Mouse (Mus musculus) forebrain, embryonic 10.5 days (tissue): ENCODE data around the gene Spata16. TPM values are rescaled to one million over a fixed set of nuclear protein-coding genes. Genes with fewer than 3 reads are reported as not detected.

Experiments used
- DNase-seq: peaks from one replicate; pipeline ENCODE4 v3.0.0-alpha.2; 2017; ENCODE audit warnings: low spot score; ENCODE audit errors: extremely low spot score
- H3K27ac ChIP-seq: fragments of 300-500 bp; sonication (generic); 2 replicates; pipeline ENCODE4 v1.5.1; 2016; ENCODE audit warnings: mild to moderate bottlenecking
- H3K27me3 ChIP-seq: fragments of 300-500 bp; sonication (generic); 2 replicates; pipeline ENCODE4 v1.6.1; 2016; ENCODE audit warnings: mild to moderate bottlenecking; ENCODE audit not compliant: poor library complexity, severe bottlenecking
- H3K36me3 ChIP-seq: fragments of 300-500 bp; sonication (generic); replicated peaks from 2 replicates; pipeline ENCODE4 v1.6.1; 2016; ENCODE audit warnings: mild to moderate bottlenecking, moderate library complexity
- H3K4me1 ChIP-seq: fragments of 300-500 bp; sonication (generic); 2 replicates; pipeline ENCODE4 v1.6.1; 2016
- H3K4me3 ChIP-seq: fragments of 300-500 bp; sonication (generic); 2 replicates; pipeline ENCODE4 v1.5.1; 2016; ENCODE audit warnings: mild to moderate bottlenecking, moderate library complexity
- H3K9me3 ChIP-seq: fragments of 300-500 bp; sonication (generic); 2 replicates; pipeline ENCODE4 v1.6.1; 2016; ENCODE audit warnings: mild to moderate bottlenecking, moderate library complexity
- WGBS: fragments of 180-500 bp; shearing (Covaris S2); methylation state at CpG from one replicate; pipeline ENCODE4 v1.1.7; 2016; 5-methylcytosine and 5-hydroxymethylcytosine counted together
- polyA plus RNA-seq: library from polyadenylated mRNA; unstranded; fragments of >200 nt; fragmentation: Nextera tagmentation; extraction: Ambion mirVana; gene quantifications from 2 replicates; pipeline ENCODE4 v1.2.1, GENCODE M21; 2016

The Spata16 gene
- polyA plus RNA-seq, 1 experiment from 2014 or later = not detected

DNA sequence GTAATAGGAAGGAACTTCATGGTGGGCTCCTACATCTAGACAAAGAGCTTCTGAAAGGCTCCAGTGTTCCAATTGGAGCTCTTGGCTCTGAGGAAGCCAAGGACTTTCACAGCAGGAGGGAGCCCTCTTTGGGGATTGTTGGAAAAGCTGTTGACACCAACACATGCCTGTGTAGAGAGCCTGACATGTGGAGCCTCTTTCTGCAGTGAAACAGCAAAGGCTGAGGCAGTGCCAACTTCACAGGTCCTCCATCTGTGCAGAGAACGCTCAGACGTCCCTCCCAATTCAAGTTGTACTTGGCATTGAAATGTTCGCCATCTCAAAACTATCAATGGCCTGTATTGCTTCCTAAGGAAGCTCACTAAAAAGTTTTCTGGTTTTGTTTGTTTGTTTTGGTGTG, 207.6 kb downstream of the Spata16 start:
- H3K27ac ChIP-seq = no peak overlapping the region
- H3K9me3 ChIP-seq = no peaks in the 10 kb centered on the region
- H3K36me3 ChIP-seq = no peaks in the 10 kb centered on the region
- no peak overlapping the region for H3K4me3 ChIP-seq
- no peak for DNase-seq
- WGBS = 84% methylated on average over 3 of the region's 3 CpGs
- no peaks in the 10 kb centered on the region for H3K27me3 ChIP-seq
- no peaks in the 10 kb centered on the region for H3K4me1 ChIP-seq

DNA sequence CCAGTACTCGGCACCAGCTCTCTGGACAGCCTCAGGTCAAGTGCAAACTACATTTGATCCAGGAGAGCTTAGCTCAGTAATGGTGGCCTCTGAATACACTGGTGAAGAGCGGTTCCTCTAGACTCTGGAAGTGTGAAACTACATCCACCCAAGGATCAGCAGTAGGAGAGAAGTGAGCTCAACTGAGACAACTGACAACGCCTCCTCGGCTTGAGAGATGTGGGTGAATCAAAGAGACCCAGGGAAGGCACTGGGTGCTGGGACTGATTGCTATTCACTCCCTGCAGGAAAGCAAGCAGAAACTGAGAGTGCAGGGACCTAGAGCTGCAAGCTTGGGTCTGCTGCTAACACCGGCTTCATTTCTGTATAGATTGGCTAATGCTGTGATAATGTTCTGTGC, 210.5 kb downstream of the Spata16 start:
- Histone ChIP-seq H3K27ac (no peak overlapping the region), H3K4me1 (peaks cover 10% of the 10 kb centered on the region), H3K36me3 (no peaks in the 10 kb centered on the region), H3K4me3 (no peak overlapping the region), H3K9me3 (no peaks in the 10 kb centered on the region), H3K27me3 (no peaks in the 10 kb centered on the region)
- DNase-seq = no peak
- 90% methylated on average over 5 of the region's 5 CpGs for WGBS

DNA sequence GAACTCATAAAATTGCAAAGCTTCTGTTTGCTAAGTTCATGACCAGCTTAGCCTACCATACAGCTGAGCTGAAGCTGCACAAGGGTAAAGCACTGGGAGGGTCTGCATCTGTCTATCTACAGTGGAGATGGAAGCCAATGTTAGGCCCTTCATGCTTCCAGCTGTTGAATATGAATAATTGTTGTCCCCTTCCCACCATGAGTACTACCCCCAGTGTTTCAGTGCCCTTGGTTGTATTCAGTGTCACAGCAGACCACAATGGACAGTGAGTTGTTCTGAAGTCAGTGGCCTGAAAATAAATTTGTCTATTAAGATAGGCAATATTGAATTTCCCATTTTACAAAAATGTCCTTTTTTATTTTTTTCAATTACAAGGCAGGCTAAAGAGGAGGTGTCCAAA, 212.8 kb downstream of the Spata16 start:
- no peaks in the 10 kb centered on the region for H3K27me3 ChIP-seq

DNA sequence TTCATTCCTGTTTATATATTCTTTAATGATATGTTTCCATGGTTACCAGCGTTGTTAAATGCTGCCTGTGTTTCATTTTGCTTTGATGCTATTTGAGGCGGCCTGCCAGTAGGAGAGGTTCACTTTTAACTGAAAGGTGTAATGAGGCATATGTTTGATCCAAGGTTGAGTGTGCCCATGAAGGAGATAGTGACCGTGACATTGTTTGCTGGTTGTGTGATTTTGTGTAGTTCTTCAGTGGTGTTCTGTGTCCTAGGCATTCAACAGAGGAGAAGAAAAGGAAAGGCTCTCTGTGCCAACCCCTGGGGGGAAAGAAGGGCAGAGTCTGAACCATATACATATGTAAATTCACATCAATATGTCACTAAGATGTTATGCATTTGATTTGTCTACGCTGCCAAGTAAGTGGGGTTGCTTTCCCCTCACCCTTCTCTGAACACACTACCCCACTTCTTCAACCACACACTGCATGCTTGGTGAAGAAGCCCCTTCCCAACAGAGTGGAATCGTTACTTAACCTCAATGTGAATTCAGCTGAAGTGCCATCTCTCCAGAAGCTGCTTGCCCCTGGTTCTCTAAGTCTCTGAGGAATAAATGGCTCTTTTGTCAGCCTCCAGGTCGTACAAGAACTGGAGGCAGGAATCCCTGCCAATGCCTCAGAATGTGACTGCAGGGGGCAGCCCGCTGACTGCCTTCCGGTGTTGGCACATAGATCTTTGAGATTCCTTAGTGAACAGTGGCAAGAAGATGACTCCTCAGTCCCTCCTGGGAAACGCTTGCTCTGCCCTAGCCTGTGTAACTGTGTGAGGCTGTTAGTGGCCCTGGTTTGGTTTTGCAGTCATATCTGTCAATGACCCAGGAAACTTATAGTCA, 213.5 kb downstream of the Spata16 start:
- no peak for DNase-seq
- Histone ChIP-seq H3K4me3 (no peak overlapping the region), H3K27me3 (no peaks in the 10 kb centered on the region), H3K27ac (no peak overlapping the region), H3K4me1 (peaks cover 10% of the 10 kb centered on the region), H3K36me3 (no peaks in the 10 kb centered on the region), H3K9me3 (no peaks in the 10 kb centered on the region)
- 57% methylated on average over 9 of the region's 9 CpGs for WGBS

More for the DNA sequence above, 212.8 kb downstream of the Spata16 start:
- DNase-seq = no peak
- Histone ChIP-seq H3K27ac (no peak overlapping the region), H3K4me1 (peaks cover 10% of the 10 kb centered on the region), H3K4me3 (no peak overlapping the region), H3K36me3 (no peaks in the 10 kb centered on the region), H3K9me3 (no peaks in the 10 kb centered on the region)

DNA sequence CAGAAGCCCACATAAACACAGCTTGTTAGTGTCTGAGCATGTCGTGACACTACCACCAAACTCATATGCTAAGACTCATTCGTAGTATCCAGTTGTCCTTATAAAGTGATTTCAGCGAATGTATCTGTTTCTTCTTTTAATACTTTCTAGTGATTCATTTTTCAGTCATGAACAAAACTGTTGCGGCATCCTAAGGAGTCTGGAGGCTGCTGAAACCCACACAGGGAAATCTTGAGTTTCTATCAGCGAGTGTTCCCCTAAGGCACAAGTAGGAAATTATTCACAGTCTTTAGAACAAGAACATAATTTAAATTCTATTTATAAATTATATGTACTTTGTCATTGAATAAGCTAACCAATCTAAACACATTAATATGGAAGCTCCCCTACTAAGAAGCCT, 216.1 kb downstream of the Spata16 start:
- Histone ChIP-seq H3K9me3 (no peaks in the 10 kb centered on the region), H3K36me3 (no peaks in the 10 kb centered on the region), H3K4me1 (peaks cover 10% of the 10 kb centered on the region), H3K4me3 (no peak overlapping the region), H3K27ac (no peak overlapping the region), H3K27me3 (no peaks in the 10 kb centered on the region)
- WGBS = 91% methylated on average over 5 of the region's 5 CpGs
- DNase-seq = no peak

DNA sequence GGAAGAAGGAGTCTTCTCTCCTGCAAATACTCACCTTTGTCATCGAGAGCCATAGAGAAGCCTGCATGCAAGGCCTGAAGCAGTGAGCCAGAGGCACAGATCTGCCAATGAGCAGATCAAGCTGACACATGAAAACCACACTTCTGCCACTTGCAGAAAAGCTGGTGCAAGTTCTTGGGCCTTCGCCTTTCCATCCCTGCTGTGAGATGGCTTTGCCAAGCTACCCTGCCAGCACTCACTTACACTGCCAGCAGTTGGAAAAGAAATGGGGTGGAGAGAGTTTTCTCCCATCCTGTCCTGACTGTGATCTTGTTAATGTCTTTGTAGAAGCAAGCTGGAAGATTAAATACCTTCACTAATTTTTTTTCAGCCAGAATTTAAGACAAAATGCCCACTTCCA, 237.3 kb downstream of the Spata16 start:
- H3K4me3 ChIP-seq = no peak overlapping the region
- H3K36me3 ChIP-seq = no peaks in the 10 kb centered on the region
- no peaks in the 10 kb centered on the region for H3K27me3 ChIP-seq
- H3K9me3 ChIP-seq = no peaks in the 10 kb centered on the region
- no peaks in the 10 kb centered on the region for H3K4me1 ChIP-seq
- no peak overlapping the region for H3K27ac ChIP-seq
- WGBS = 96% methylated on average over 2 of the region's 2 CpGs
- DNase-seq = no peak

DNA sequence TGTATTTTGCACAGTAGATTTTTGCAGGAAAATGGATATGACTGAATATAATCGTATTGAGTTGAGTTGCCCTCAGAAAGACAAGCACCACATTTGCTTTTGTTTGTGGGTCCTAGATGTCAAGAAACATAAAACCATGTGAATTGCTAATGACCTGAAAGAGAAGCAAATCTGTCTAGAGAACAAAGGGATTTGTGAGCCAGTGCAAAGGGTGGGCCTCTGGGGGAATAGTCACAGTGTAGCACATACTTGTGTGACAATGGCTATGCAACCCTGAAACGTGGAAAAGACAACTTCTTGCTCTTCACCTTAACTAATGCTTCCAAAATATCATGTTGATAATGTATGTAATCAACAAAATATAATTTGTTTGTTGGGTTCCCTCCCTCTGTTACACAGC, 239.9 kb downstream of the Spata16 start:
- WGBS = 64% methylated on average over 2 of the region's 2 CpGs

DNA sequence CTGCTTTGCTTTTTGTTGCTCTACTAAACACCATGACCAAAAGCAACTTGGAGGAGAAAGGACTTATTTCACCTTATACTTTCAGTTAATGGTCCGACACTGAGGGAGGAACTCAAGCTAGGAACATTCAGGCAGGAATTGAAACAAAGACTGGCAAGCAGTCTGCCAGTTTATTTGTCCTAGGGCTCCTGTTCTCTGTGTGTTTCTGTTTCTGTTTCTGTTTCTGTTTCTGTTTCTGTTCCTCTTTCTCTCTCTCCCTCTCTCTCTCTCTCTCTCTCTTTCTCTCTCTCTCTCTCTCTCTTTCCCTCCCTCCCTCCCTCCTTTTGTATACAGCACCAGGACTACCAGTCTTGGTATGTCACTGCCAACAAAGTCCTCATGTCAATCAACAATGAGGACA, 279.2 kb downstream of the Spata16 start:
- DNase-seq = no peak
- H3K9me3 ChIP-seq = no peaks in the 10 kb centered on the region
- 76% methylated on average over 1 of the region's 1 CpGs for WGBS
- no peaks in the 10 kb centered on the region for H3K27me3 ChIP-seq
- no peak overlapping the region for H3K27ac ChIP-seq
- no peak overlapping the region for H3K4me3 ChIP-seq
- no peaks in the 10 kb centered on the region for H3K36me3 ChIP-seq
- no peaks in the 10 kb centered on the region for H3K4me1 ChIP-seq

More for the DNA sequence above, 239.9 kb downstream of the Spata16 start:
- Histone ChIP-seq H3K4me3 (no peak overlapping the region), H3K9me3 (no peaks in the 10 kb centered on the region; the same call in 1 of the 2 replicates), H3K27me3 (no peaks in the 10 kb centered on the region), H3K4me1 (no peaks in the 10 kb centered on the region), H3K36me3 (no peaks in the 10 kb centered on the region), H3K27ac (no peak overlapping the region)
- no peak for DNase-seq

DNA sequence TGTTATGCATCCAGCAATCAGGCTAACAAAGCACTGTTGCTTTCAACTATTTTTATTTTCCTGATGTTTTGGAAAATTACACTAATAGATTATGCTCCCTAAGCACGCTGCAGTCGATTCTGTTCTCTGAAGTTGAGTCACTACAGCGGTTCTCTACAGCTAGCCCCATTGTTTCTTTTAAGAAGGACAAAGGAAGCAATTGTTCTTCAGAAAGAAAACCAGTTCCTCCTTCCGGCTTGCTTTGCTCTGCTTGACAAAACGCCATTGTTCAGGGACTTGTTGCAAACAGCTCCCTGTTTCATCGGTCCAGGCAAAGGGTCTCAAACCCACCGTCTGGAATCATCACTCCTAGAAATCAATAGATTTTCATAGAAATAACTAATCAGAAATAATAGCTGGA, 283.6 kb downstream of the Spata16 start:
- DNase-seq = no peak
- H3K9me3 ChIP-seq = peaks cover 7% of the 10 kb centered on the region; the same call in 1 of the 2 replicates
- no peaks in the 10 kb centered on the region for H3K27me3 ChIP-seq
- no peaks in the 10 kb centered on the region for H3K4me1 ChIP-seq
- 38% methylated on average over 7 of the region's 7 CpGs for WGBS
- no peak overlapping the region for H3K4me3 ChIP-seq
- no peak overlapping the region for H3K27ac ChIP-seq
- H3K36me3 ChIP-seq = no peaks in the 10 kb centered on the region

DNA sequence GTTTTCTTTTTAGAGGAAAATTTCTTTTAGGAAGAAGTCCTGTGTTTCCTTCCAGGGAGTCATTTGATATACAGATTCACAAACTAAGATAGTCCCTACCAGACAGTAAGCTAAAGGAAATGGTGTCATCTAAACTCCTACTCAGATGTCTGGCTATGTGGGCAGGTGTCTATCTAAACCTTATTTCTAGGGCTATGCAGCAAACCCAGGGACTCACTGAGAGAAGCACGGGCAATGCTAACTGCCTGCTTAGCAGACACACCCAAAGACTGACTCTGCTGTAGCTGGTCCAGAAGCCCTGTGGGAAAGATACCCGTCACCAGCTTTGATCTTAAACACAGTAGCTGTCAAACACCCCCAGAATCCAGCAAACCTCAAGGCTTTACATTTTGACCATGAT, 284.2 kb downstream of the Spata16 start:
- Histone ChIP-seq H3K27me3 (no peaks in the 10 kb centered on the region), H3K4me1 (no peaks in the 10 kb centered on the region), H3K27ac (no peak overlapping the region), H3K4me3 (no peak overlapping the region), H3K9me3 (peaks cover 7% of the 10 kb centered on the region; the same call in 1 of the 2 replicates), H3K36me3 (no peaks in the 10 kb centered on the region)
- DNase-seq = no peak
- WGBS = 93% methylated on average over 2 of the region's 2 CpGs

DNA sequence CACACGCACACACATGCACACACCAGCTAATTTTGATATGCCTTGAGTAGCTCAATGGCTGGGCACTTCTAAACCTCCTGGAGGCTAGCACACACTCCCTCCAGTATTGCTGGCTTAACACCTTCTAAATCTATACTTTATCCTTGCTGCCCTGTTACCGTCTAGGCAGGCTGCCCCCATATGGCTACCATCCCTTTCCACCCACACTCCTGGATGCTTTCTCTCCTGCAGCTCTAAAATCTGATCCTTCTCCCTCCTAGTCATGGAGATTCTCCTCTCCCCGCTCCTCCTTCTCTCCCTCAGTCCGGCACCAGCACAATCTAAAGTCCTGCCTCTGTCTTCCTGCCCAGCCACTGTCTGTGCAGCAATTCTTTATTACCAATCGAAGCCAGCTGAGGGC, 286.0 kb downstream of the Spata16 start:
- Histone ChIP-seq H3K4me3 (no peak overlapping the region), H3K9me3 (peaks cover 7% of the 10 kb centered on the region; the same call in 1 of the 2 replicates), H3K27ac (no peak overlapping the region), H3K27me3 (no peaks in the 10 kb centered on the region), H3K4me1 (no peaks in the 10 kb centered on the region), H3K36me3 (no peaks in the 10 kb centered on the region)
- no peak for DNase-seq
- 95% methylated on average over 5 of the region's 5 CpGs for WGBS

DNA sequence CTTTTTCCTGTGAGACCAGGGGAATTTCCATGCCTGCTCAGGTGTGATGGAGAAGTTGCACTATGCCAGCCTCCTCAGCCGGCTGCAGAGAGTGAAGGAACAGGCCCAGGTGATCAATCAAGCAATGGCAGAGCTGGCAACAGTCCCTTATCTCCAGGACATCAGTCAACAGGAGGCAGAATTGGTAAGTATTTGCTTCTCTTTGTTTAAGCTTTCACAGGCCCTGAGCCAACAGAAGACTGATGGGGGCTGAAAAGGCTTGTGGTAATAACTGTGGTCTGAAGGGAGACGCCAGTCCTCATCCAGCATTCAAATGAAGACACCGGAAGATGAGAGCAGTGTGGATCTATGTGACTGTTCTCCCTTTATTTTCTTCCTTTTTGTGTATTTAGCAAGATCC, 286.8 kb downstream of the Spata16 start:
- 89% methylated on average over 3 of the region's 3 CpGs for WGBS
- Histone ChIP-seq H3K36me3 (no peaks in the 10 kb centered on the region), H3K27ac (no peak overlapping the region), H3K4me1 (no peaks in the 10 kb centered on the region), H3K27me3 (no peaks in the 10 kb centered on the region), H3K4me3 (no peak overlapping the region), H3K9me3 (peaks cover 7% of the 10 kb centered on the region; the same call in 1 of the 2 replicates)
- DNase-seq = no peak

DNA sequence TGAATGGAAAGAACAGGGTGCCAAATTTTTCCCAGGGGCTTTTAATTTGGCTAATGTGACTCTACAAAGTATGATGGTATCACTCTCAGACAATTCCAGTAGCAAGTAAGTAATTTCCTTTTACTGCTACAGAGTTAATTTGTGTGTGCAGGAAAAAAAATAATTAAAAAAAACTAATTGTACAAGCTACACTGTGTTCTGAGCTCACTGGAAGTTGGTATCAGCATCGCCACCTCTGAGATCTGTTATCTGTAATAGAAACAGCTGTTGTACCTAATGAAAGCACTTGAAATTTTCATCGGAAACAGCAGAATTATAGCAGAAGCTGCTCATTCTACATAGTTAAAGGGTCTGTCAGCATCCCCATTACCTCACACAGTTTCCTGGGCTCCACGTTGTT, 295.7 kb downstream of the Spata16 start:
- DNase-seq = no peak
- H3K27ac ChIP-seq = no peak overlapping the region
- H3K36me3 ChIP-seq = no peaks in the 10 kb centered on the region
- no peak overlapping the region for H3K4me3 ChIP-seq
- WGBS = 95% methylated on average over 3 of the region's 3 CpGs
- no peaks in the 10 kb centered on the region for H3K9me3 ChIP-seq
- no peaks in the 10 kb centered on the region for H3K4me1 ChIP-seq
- H3K27me3 ChIP-seq = no peaks in the 10 kb centered on the region
